Mouse (Mus musculus) MEL (cell line): ENCODE results near the gene Col4a1.

Experiments
- CHD1 ChIP-seq: IDR thresholded peaks from 2 replicates; pipeline ENCODE4 v1.6.1; 2012; ENCODE audit warnings: low read depth, mild to moderate bottlenecking, inconsistent platforms, low read length, improper control_type of control experiment
- CTCF ChIP-seq, 3 experiments: IDR thresholded peaks in 2 of 3; conservative IDR thresholded peaks in 1 of 3; 2 replicates each; pipeline ENCODE4 v1.5.1; 2011 to 2012; ENCODE audit warnings: low read length in 3 of 3, low read depth in 2 of 3, mild to moderate bottlenecking in 2 of 3, improper control_type of control experiment in 1 of 3, inconsistent platforms in 1 of 3, mixed read lengths in 1 of 3, moderate library complexity in 1 of 3; ENCODE audit not compliant: control insufficient read depth in 1 of 3, insufficient read depth in 1 of 3, poor library complexity in 1 of 3, severe bottlenecking in 1 of 3
- EP300 ChIP-seq, 2 experiments: IDR thresholded peaks; 2 replicates each; pipeline ENCODE4 v1.6.1; 2011; ENCODE audit warnings: improper control_type of control experiment in 2 of 2, low read length in 2 of 2, low read depth in 1 of 2, mild to moderate bottlenecking in 1 of 2
- JUND ChIP-seq: IDR thresholded peaks from 2 replicates; pipeline ENCODE4 v1.6.1; 2011; ENCODE audit warnings: low read depth, mild to moderate bottlenecking, improper control_type of control experiment, low read length
- MAZ ChIP-seq: IDR thresholded peaks from 2 replicates; pipeline ENCODE4 v1.6.1; 2012; ENCODE audit warnings: low read depth, mild to moderate bottlenecking, inconsistent platforms, low read length, improper control_type of control experiment
- MXI1 ChIP-seq: IDR thresholded peaks from 2 replicates; pipeline ENCODE4 v1.6.1; 2011; ENCODE audit warnings: mild to moderate bottlenecking, low read depth, low read length, improper control_type of control experiment
- POLR2A ChIP-seq, 2 experiments: IDR thresholded peaks; 2 replicates each; pipeline ENCODE4 v1.6.1; 2011 to 2012; ENCODE audit warnings: low read length in 2 of 2, mild to moderate bottlenecking in 2 of 2, control low read depth in 1 of 2, improper control_type of control experiment in 1 of 2, low read depth in 1 of 2, moderate library complexity in 1 of 2; ENCODE audit not compliant: control insufficient read depth in 1 of 2, insufficient read depth in 1 of 2, poor library complexity in 1 of 2
- POLR2AphosphoS2 ChIP-seq: IDR thresholded peaks from 2 replicates; pipeline ENCODE4 v1.6.1; 2011; ENCODE audit warnings: low read length, improper control_type of control experiment
- RCOR1 ChIP-seq: IDR thresholded peaks from 2 replicates; pipeline ENCODE4 v1.6.1; 2012; ENCODE audit warnings: low read depth, mild to moderate bottlenecking, inconsistent platforms, low read length, improper control_type of control experiment
- TAL1 ChIP-seq: IDR thresholded peaks from 2 replicates; pipeline ENCODE4 v1.6.1; 2012; ENCODE audit warnings: mild to moderate bottlenecking, inconsistent platforms, low read length, moderate library complexity, mixed read lengths

- TF ChIP-seq POLR2A (IDR thresholded peaks at IDR 0.05; ENCODE audit: control insufficient read depth in 1 of 2, insufficient read depth in 1 of 2, low read depth in 1 of 2, low read length in 2 of 2, poor library complexity in 1 of 2) (no peak), EP300 (IDR thresholded peaks at IDR 0.05; ENCODE audit: low read depth in 1 of 2, low read length in 2 of 2) (no peak), CTCF (IDR thresholded peaks at IDR 0.05 in 2 of 3, conservative IDR thresholded peaks at IDR 0.05 in 1 of 3; ENCODE audit: control insufficient read depth in 1 of 3, insufficient read depth in 1 of 3, low read depth in 2 of 3, low read length in 3 of 3, poor library complexity in 1 of 3, severe bottlenecking in 1 of 3) (no peak), CHD1 (no peak), MXI1 (no peak), RCOR1 (no peak), TAL1 (no peak), JUND (no peak), POLR2AphosphoS2 (no peak), MAZ (no peak)
Observed at GRCm38 (mm10) chr8:11256405-11256804, 56.2 kb downstream of the Col4a1 start.
